Mouse (Mus musculus) layer of hippocampus, postnatal 36 days (tissue): ENCODE measurements around the gene Nprl2. TPM values are rescaled to one million over a fixed set of nuclear protein-coding genes. Genes with fewer than 3 reads are reported as not detected.

Source experiments
- DNase-seq, 2 experiments: peaks; one replicate each; pipeline ENCODE4 v3.0.0; 2022
- total RNA-seq, 2 experiments: library from RNA; stranded (reverse); gene quantifications; 2 replicates each; pipeline ENCODE4 v1.2.3; 2021

The Nprl2 gene
- total RNA-seq, 2 experiments from 2014 or later = 39.7 to 47.9 TPM

- no peak for DNase-seq
Measured at GRCm38 (mm10) chr9:107577871-107578270, 35.8 kb downstream of the Nprl2 start.

- no peak for DNase-seq
Measured at GRCm38 (mm10) chr9:107578587-107578986, 36.6 kb downstream of the Nprl2 start, which contains the start of gene Naa80. TSS of gene Naa80 (plus strand) at chr9:107578887.

DNA sequence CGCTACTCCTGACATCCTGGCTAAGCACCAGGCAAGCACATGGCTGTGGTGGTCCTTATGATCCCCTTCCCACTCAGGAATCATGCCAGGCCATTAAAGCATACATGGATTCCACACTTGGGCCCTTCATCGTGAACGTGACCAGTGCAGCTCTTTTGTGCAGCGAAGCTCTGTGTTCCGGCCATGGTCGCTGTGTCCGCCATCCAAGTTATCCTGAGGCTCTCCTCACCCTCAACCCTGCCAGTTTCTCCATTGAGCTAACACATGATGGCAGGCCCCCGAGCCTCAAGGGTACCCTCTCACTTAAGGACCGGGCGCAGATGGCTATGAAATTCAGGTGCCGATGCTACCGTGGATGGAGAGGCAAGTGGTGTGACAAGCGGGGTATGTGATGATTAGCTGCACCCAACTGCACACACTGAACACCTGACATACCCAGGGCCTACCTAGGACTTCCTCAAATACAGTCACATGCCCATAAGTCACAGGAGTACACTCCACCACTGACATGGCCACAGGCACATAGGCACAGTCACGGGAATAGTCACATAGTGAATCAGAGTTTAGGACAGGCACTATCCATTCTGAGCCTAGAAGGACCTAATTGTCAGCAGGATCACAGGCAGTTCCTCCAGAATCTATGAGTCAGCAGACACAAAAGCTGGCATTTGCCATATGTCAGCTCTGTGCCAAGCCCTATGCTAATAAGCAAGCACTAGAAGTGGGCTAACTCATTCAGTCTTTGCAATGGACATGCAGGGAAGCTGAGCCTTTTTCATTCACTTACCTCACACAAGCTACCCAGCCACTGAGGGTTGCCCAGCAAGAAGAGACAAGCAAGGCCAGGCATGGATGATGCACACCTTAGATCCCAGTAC is 37.2 kb downstream of the Nprl2 start:
- DNase-seq = no peak

GRCm38 (mm10) chr9:107580501-107581317 is 38.7 kb downstream of the Nprl2 start, which contains the start of gene Hyal3:
TSS of gene Hyal3 (plus strand) at chr9:107580818.
- peak; percentile 88 to 90 for DNase-seq

GRCm38 (mm10) chr9:107581584-107581983 is 39.6 kb downstream of the Nprl2 start:
- DNase-seq = no peak

GRCm38 (mm10) chr9:107582509-107583062 is 40.6 kb downstream of the Nprl2 start:
- peak in 1 of 2 experiments; percentile 1 for DNase-seq

GRCm38 (mm10) chr9:107583174-107583573 is 41.1 kb downstream of the Nprl2 start:
- peak in 1 of 2 experiments; percentile 1 for DNase-seq

DNA sequence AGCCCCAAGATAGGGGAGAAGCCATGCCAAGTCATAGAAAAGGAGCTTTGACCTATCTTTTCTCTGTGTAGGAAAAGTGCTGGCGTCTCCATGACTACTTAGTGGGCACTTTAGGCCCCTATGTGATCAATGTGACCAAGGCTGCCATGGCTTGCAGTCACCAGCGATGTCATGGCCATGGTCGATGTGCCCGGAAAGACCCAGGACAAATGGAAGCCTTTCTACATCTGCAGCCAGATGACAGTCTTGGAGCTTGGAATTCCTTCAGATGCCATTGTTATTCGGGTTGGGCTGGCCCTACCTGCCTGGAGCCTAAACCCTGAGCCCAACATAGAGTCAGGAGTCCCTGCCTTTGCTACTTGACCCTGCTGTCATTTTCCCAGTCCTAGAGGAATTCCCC is 44.5 kb downstream of the Nprl2 start:
- no peak for DNase-seq

DNA sequence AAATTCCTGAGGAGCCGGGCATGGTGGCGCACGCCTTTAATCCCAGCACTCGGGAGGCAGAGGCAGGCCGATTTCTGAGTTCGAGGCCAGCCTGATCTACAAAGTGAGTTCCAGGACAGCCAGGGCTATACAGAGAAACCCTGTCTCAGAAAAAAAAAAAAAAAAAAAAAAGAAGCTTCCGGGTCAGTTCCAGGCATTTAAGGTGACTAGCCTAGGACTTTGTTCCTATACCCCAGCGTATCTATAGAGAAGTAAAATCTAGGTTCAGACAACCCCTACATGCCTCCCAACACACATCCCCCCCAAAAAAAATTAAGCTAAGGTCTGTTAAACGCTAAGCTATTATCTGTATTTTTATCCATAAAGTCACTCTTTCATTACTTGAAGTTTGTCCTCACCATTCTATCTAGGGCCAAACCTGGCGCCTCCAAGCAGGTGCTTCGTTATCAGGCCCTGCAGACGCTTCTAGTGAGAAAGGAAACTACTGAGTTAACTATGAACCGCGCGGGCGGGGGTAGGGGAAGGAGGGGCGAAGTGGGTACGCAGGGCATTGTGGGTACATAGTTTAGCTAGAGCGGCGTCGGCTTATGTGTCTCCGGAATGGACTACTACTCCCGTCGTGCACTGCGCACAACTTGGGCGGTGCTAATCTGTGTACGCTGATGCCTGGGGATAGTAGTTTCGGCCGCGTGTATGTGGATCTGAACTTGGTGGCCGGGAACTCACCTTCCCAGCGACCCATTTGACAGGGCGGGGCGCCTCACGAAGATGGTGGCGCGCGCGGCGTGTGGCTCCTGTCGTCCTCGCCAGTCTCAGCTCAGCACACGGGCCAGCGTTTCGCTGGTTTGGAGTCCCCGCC is 45.2 kb downstream of the Nprl2 start, which contains the start of gene Ifrd2:
Gene Ifrd2 (plus strand): TSS at position 669 of the 859 bp plus-strand sequence.
- peak; percentile 97 to 98 for DNase-seq

DNA sequence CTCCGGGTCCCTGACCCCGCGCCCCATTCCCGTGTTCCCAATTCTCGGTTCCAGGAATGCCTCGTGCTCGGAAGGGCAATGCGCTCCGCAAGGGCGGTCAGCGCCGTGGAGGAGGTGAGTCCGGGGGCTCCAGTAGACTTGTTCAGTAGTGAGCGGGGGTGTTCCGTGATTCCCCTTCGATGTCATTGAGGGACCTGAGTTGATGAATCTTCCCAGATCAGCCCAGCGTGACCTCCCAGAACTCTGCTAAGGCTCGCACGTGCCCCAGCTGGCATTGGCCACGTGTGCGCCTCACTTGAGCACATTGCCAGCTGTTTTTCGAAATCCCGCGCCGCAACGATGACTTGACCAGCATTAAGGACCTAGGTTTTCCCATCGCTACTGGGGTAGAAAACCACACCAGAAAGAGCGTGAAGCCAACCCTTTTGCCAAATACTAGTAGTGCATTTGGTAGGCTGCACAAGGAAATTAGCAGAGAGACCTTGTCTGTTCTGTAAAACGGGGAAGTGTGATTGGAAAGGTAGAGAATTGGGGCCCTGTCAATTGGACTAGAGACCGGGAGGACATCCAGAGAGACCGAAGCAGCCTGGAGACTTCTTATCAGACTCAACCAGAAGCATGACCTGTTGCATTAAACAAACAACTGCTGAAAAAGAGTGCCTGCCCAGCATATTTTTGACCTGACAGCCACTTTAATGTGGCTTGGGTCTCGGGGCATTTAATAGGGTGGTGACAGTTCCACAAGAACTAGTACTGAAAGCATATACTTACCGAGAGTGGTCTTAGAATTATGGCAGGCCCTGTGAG is 46.0 kb downstream of the Nprl2 start:
- no peak for DNase-seq

GRCm38 (mm10) chr9:107590058-107590772 is 48.2 kb downstream of the Nprl2 start:
- no peak for DNase-seq

- DNase-seq = no peak
Measured at GRCm38 (mm10) chr9:107590773-107591060, 48.7 kb downstream of the Nprl2 start.

DNA sequence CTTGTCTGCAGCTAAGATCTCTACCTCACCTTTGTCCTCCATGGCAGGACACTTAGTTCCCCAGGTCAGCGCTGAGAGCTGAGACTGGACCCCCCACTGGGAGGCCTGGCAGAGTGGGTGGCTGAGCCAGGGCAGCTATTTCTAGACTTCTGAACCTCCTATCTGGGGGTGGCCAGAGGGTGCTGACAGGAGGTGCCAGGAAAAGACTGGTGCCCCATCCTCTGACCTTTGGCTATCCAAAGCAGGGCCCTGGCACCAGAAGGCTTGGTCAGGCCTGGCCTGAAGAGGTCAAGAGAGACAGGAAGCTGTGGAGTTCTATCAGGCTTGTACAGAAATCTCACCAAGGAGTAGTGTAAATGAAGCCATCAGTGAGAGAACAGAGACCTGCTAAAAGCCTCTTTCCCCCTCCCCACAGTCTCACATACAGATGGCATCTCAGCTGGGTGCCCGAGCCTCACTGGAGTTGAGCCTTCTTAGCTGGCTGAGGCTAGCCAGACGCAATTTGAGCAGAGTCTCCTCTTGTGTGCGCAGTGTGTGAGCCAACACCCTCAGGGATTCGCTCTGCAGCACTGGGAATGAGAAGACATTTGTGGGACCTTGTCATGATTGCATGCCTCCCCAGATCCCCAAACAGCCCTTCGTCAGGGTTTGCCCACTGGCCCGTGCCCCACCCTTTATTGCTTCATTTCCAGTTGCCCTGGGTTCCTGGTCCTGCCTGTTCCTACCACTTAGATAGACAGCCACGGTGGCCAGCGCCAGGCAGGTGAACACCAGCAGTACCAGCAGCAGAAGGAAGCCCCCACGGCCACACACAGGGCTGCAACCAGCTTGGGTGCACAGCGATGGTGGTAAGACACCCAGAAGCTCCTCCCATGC is 51.3 kb downstream of the Nprl2 start:
- DNase-seq = no peak

- no peak for DNase-seq
Measured at GRCm38 (mm10) chr9:107594281-107595062, 52.4 kb downstream of the Nprl2 start.
